Mouse (Mus musculus) myocyte (in vitro differentiated cells): ENCODE measurements around the gene Cdkl4.

ENCODE experiments used
- E2F4 ChIP-seq: IDR thresholded peaks from one replicate; pipeline ENCODE4 v1.6.1; 2011; ENCODE audit warnings: mild to moderate bottlenecking, control low read depth, moderate library complexity; ENCODE audit not compliant: insufficient read depth
- MYOG ChIP-seq, 3 experiments: IDR thresholded peaks; one replicate each; pipeline ENCODE4 v1.6.1; 2011; ENCODE audit warnings: control low read depth in 2 of 3, low read depth in 2 of 3, mild to moderate bottlenecking in 2 of 3; ENCODE audit not compliant: insufficient read length in 2 of 3, control insufficient read depth in 1 of 3, insufficient read depth in 1 of 3

DNA sequence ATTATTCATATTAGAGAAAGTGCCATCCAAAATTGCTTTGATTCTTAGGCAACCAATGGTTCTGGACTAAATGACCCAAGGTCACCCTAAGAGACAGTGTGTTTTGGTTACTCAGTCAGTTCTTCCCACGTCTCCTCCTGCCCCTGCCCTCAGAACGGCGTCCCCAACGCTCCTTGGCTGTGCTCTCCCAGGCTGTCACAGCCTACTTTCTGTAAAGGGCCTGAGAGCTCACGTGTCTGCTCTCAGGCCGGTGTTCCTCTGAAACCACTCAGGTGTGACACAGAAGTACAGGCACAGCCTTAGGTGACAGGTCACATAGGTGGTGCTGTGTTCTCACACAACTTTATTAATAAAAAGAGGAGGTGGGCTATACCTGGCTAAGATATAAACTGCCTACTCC lies 2.3 kb upstream of the Cdkl4 start:
- TF ChIP-seq E2F4 = no peak
- TF ChIP-seq MYOG (IDR thresholded peaks at IDR 0.05; ENCODE audit: control insufficient read depth in 1 of 3, insufficient read depth in 1 of 3, insufficient read length in 2 of 3, low read depth in 2 of 3) = no peak
